Mouse (Mus musculus): ENCODE data around the gene Spag17. TPM values are rescaled to one million over a fixed set of nuclear protein-coding genes. Genes with fewer than 3 reads are reported as not detected.
A peak's percentile ranks its signal among the peaks of the same experiment; 100 is the strongest.

Spag17 gene
- total RNA-seq, 2 experiments from 2014 or later, result 0.20 TPM; not detected in 1

GRCm38 (mm10) chr3:99964345-99964744 lies 79.1 kb downstream of the Spag17 start:
- DNase-seq (ENCODE audit: low spot score in 2 of 2), result no peak

GRCm38 (mm10) chr3:99965863-99966262 lies 80.7 kb downstream of the Spag17 start:
- DNase-seq (ENCODE audit: low spot score in 2 of 2), result no peak

- DNase-seq (ENCODE audit: low spot score in 2 of 2), result no peak
Observed at GRCm38 (mm10) chr3:99966285-99966684, 81.1 kb downstream of the Spag17 start.

GRCm38 (mm10) chr3:99970766-99971165 lies 85.6 kb downstream of the Spag17 start:
- DNase-seq (ENCODE audit: low spot score in 2 of 2), result no peak

- no peak for DNase-seq (ENCODE audit: low spot score in 2 of 2)
Observed at GRCm38 (mm10) chr3:99981046-99981445, 95.8 kb downstream of the Spag17 start.

GRCm38 (mm10) chr3:100004676-100005075 lies 119.5 kb downstream of the Spag17 start:
- DNase-seq (ENCODE audit: low spot score in 2 of 2), result no peak

- no peak for DNase-seq (ENCODE audit: low spot score in 2 of 2)
Observed at GRCm38 (mm10) chr3:100009807-100010206, 124.6 kb downstream of the Spag17 start.

GRCm38 (mm10) chr3:100014110-100014509 lies 128.9 kb downstream of the Spag17 start:
- DNase-seq (ENCODE audit: low spot score in 2 of 2), result no peak

- DNase-seq (ENCODE audit: low spot score in 2 of 2), result no peak
Observed at GRCm38 (mm10) chr3:100031291-100031690, 146.1 kb downstream of the Spag17 start.

- no peak for DNase-seq (ENCODE audit: low spot score in 2 of 2)
Observed at GRCm38 (mm10) chr3:100032969-100033368, 147.8 kb downstream of the Spag17 start.

- no peak for DNase-seq (ENCODE audit: low spot score in 2 of 2)
Observed at GRCm38 (mm10) chr3:100034366-100034956, 149.3 kb downstream of the Spag17 start.

- DNase-seq (ENCODE audit: low spot score in 2 of 2), result no peak
Observed at GRCm38 (mm10) chr3:100035097-100035496, 149.9 kb downstream of the Spag17 start.

- no peak for DNase-seq (ENCODE audit: low spot score in 2 of 2)
Observed at GRCm38 (mm10) chr3:100036846-100037245, 151.6 kb downstream of the Spag17 start.

GRCm38 (mm10) chr3:100074406-100074805 lies 189.2 kb downstream of the Spag17 start:
- DNase-seq (ENCODE audit: low spot score in 2 of 2), result no peak

- no peak for DNase-seq (ENCODE audit: low spot score in 2 of 2)
Observed at GRCm38 (mm10) chr3:100102386-100103092, 217.3 kb downstream of the Spag17 start.

GRCm38 (mm10) chr3:100106736-100107135 lies 221.5 kb downstream of the Spag17 start:
- DNase-seq (ENCODE audit: low spot score in 2 of 2), result no peak

GRCm38 (mm10) chr3:100118681-100119080 lies 233.5 kb downstream of the Spag17 start:
- DNase-seq (ENCODE audit: low spot score in 2 of 2), result no peak

- no peak for DNase-seq (ENCODE audit: low spot score in 2 of 2)
Observed at GRCm38 (mm10) chr3:100121961-100122360, 236.8 kb downstream of the Spag17 start.

GRCm38 (mm10) chr3:100122445-100122844 lies 237.2 kb downstream of the Spag17 start:
- no peak for DNase-seq (ENCODE audit: low spot score in 2 of 2)

- no peak for DNase-seq (ENCODE audit: low spot score in 2 of 2)
Observed at GRCm38 (mm10) chr3:100160682-100161445, 275.7 kb downstream of the Spag17 start.

- peak in 1 of 2 experiments; percentile 4 for DNase-seq (ENCODE audit: low spot score in 2 of 2)
Observed at GRCm38 (mm10) chr3:100161665-100162314, 276.6 kb downstream of the Spag17 start.
